Mouse (Mus musculus) ovary, postnatal 10 days (tissue): ENCODE measurements around the gene Stmnd1.
"Not testable (repeated sequence)": the region's sequence is repeated elsewhere in the genome, so short reads cannot be mapped to it uniquely, and the experiment has no call there.

Source experiments
- DNase-seq: peaks from one replicate; pipeline ENCODE4 v3.0.0; 2022; ENCODE audit warnings: low spot score

Gene Stmnd1

GRCm38 (mm10) chr13:46290537-46290936, 17.0 kb downstream of the Stmnd1 start:
- DNase-seq, result no peak

- no peak for DNase-seq
These were observed 20.8 kb downstream of the Stmnd1 start for GRCm38 (mm10) chr13:46294365-46294764.

GRCm38 (mm10) chr13:46297701-46298100, 24.2 kb downstream of the Stmnd1 start:
- DNase-seq, result no peak

- DNase-seq, result peak; percentile 29
These were observed 37.3 kb downstream of the Stmnd1 start for GRCm38 (mm10) chr13:46310790-46311189.

GRCm38 (mm10) chr13:46313176-46313575, 39.7 kb downstream of the Stmnd1 start:
- DNase-seq, result no peak

- DNase-seq, result no peak
These were observed 41.6 kb downstream of the Stmnd1 start for GRCm38 (mm10) chr13:46315165-46315564.

GRCm38 (mm10) chr13:46326351-46326985, 52.9 kb downstream of the Stmnd1 start:
- no peak for DNase-seq

- DNase-seq, result no peak
These were observed 61.5 kb downstream of the Stmnd1 start for GRCm38 (mm10) chr13:46335020-46335419.

- not testable (repeated sequence) for DNase-seq
These were observed 62.8 kb downstream of the Stmnd1 start for GRCm38 (mm10) chr13:46336281-46336680.

- no peak for DNase-seq
These were observed 64.3 kb downstream of the Stmnd1 start for GRCm38 (mm10) chr13:46337791-46338190.

- no peak for DNase-seq
These were observed 66.4 kb downstream of the Stmnd1 start for GRCm38 (mm10) chr13:46339954-46340353.

- no peak for DNase-seq
These were observed 67.1 kb downstream of the Stmnd1 start for GRCm38 (mm10) chr13:46340583-46340982.

GRCm38 (mm10) chr13:46341419-46341818, 67.9 kb downstream of the Stmnd1 start:
- no peak for DNase-seq

GRCm38 (mm10) chr13:46343226-46343625, 69.7 kb downstream of the Stmnd1 start:
- DNase-seq, result no peak

- no peak for DNase-seq
These were observed 73.5 kb downstream of the Stmnd1 start for GRCm38 (mm10) chr13:46346830-46347512.

- DNase-seq, result no peak
These were observed 76.1 kb downstream of the Stmnd1 start for GRCm38 (mm10) chr13:46349664-46350063.
